Mouse (Mus musculus): ENCODE results near the gene Cntrob. TPM values are rescaled to one million over a fixed set of nuclear protein-coding genes. Genes with fewer than 3 reads are reported as not detected.
"Not testable (repeated sequence)": the region's sequence is repeated elsewhere in the genome, so short reads cannot be mapped to it uniquely, and the experiment has no call there.

Gene Cntrob
- polyA plus RNA-seq, 1 experiment from 2014 or later = 7.0 TPM

DNA sequence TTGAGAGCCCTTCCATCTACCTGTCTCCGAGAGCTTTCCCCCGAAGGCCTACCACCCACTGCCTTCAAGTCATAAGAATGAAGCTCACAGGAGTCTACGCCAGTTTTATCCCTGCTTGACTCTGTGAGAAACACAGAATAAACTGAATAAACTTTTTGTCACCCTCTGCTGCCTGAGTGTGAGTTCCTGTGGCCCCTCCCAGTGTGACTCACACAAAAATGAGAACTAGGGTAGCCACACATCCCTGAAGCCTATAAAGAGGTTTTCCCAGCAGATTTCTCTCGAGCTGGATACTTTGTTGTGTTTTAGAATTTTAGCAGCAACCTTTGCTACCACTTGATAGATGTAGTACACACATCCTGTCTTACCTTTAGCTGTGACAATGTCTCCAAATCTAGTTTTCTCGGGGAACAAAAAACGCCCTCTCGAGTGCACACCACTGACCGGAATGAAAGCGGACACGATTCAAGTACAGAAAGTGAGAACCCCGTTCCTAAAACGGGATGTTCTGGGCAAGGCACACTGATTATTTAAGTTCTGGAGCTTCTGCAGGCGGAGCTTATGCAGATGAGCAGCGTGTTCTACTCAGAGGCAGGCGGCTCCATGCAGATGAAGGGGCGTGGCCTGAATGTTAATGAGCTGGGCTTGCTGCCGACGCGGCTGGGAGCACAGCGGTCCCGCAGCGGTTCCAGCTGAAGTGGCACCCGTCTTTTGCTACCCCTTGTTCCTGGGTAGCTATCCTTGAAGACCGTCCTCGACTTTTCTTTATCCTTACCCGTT lies 2.2 kb upstream of the Cntrob start, which contains the start of gene Kcnab3:
Kcnab3 (plus strand) TSS at position 631 of the 780 bp plus-strand sequence.
- H3K9me3 ChIP-seq (replicated peaks) = no peaks in the 10 kb centered on the region
- H3K36me3 ChIP-seq (replicated peaks) = 0 out of 2 replicates have a peak, but pooled peaks cover 4% of the 10 kb centered on the region
- H3K9ac ChIP-seq = peak within 1 kb of the TSS; percentile 45
- H3K4me2 ChIP-seq = peak within 1 kb of the TSS; percentile 92
- H3K27ac ChIP-seq (replicated peaks) = peak within 1 kb of the TSS; percentile 51
- peak within 1 kb of the TSS; percentile 80 for H3K4me3 ChIP-seq (replicated peaks)
- peaks cover 48% of the 10 kb centered on the region for H3K27me3 ChIP-seq
- peaks cover 50% of the 10 kb centered on the region for H3K4me1 ChIP-seq (replicated peaks)
- peak; percentile 45 for ATAC-seq (ENCODE audit: insufficient read depth)
- 9% methylated on average over 26 of the region's 26 CpGs for WGBS (ENCODE audit: insufficient replicate concordance)

DNA sequence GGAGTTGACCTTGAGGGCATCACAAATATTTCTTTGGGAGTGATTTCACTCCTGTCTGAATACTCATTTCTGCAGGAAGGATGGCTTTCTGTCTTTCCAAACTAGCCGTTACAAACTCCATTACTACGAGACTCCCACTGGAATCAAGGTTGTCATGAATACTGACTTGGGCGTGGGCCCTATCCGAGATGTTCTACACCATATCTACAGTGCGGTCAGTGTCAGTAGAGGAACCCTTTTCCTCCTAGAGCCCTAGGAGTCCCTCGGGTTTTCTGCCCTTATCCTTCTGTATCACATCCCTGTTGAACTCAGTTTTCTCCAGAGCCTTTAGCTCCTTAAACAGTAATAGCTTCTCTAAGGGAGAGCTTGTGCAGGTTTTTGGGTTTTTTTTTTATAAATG lies 1.2 kb upstream of the Cntrob start:
- Histone ChIP-seq H3K9me3 (replicated peaks) (no peaks in the 10 kb centered on the region), H3K27me3 (peaks cover 37% of the 10 kb centered on the region), H3K27ac (replicated peaks) (peak overlapping the region; percentile 51; the same call in 1 of the 2 replicates), H3K4me2 (peak overlapping the region; percentile 92), H3K9ac (peak overlapping the region; percentile 77), H3K4me3 (replicated peaks) (peak overlapping the region; percentile 80), H3K36me3 (replicated peaks) (peaks cover 9% of the 10 kb centered on the region), H3K4me1 (replicated peaks) (peaks cover 50% of the 10 kb centered on the region)
- 58% methylated on average over 6 of the region's 6 CpGs for WGBS (ENCODE audit: insufficient replicate concordance)
- no peak for ATAC-seq (ENCODE audit: insufficient read depth)

- no peaks in the 10 kb centered on the region for H3K9me3 ChIP-seq (replicated peaks)
- peak overlapping the region; percentile 88 for H3K9ac ChIP-seq
- H3K36me3 ChIP-seq (replicated peaks) = peaks cover 26% of the 10 kb centered on the region
- peaks cover 50% of the 10 kb centered on the region for H3K4me1 ChIP-seq (replicated peaks)
- no peak for ATAC-seq (ENCODE audit: insufficient read depth)
- H3K4me2 ChIP-seq = peak overlapping the region; percentile 92
- H3K27me3 ChIP-seq = peaks cover 18% of the 10 kb centered on the region
- H3K27ac ChIP-seq (replicated peaks) = peak overlapping the region; percentile 85
- WGBS (ENCODE audit: insufficient replicate concordance) = 28% methylated on average over 18 of the region's 18 CpGs
- H3K4me3 ChIP-seq (replicated peaks) = peak overlapping the region; percentile 80
Measured at GRCm38 (mm10) chr11:69322693-69323471, 693 bp downstream of the Cntrob start.

GRCm38 (mm10) chr11:69322010-69322409 lies 1.6 kb downstream of the Cntrob start:
- no peak for ATAC-seq (ENCODE audit: insufficient read depth)
- 73% methylated on average over 6 of the region's 6 CpGs for WGBS (ENCODE audit: insufficient replicate concordance)
- peak overlapping the region; percentile 92 for H3K4me2 ChIP-seq
- peaks cover 30% of the 10 kb centered on the region for H3K36me3 ChIP-seq (replicated peaks)
- no peaks in the 10 kb centered on the region for H3K9me3 ChIP-seq (replicated peaks)
- H3K9ac ChIP-seq = peak overlapping the region; percentile 88
- H3K4me1 ChIP-seq (replicated peaks) = peaks cover 48% of the 10 kb centered on the region
- no peak overlapping the region for H3K27ac ChIP-seq (replicated peaks)
- H3K27me3 ChIP-seq = peaks cover 9% of the 10 kb centered on the region
- peak overlapping the region; percentile 80; the same call in 1 of the 2 replicates for H3K4me3 ChIP-seq (replicated peaks)

DNA sequence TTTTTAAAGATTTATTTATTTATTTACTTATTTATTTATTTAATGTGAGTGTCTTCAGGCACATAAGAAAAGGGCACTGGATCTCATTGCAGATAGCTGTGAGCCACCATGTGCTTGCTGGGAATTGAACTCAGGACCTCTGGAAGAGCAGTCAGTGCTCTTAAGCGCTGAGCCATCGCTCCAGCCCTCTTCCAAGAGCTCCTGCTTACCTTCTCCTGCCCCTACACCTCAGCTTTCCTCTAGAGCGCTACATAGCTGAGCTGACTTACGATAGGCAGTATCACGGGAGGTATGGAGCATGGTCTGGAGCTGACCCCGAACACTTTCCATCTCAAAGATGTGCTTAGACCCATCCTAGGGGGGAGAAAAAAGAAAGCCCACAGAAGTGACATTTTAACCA lies 2.0 kb downstream of the Cntrob start:
- peaks cover 34% of the 10 kb centered on the region for H3K36me3 ChIP-seq (replicated peaks)
- WGBS (ENCODE audit: insufficient replicate concordance) = 89% methylated on average over 6 of the region's 6 CpGs
- no peak for ATAC-seq (ENCODE audit: insufficient read depth)
- H3K9me3 ChIP-seq (replicated peaks) = no peaks in the 10 kb centered on the region
- no peak overlapping the region for H3K4me3 ChIP-seq (replicated peaks)
- peaks cover 5% of the 10 kb centered on the region for H3K27me3 ChIP-seq
- H3K4me1 ChIP-seq (replicated peaks) = peaks cover 44% of the 10 kb centered on the region
- H3K9ac ChIP-seq = peak overlapping the region; percentile 88; the same call in 1 of the 2 replicates
- no peak overlapping the region for H3K27ac ChIP-seq (replicated peaks)
- H3K4me2 ChIP-seq = peak overlapping the region; percentile 92

GRCm38 (mm10) chr11:69318000-69318399 lies 5.6 kb downstream of the Cntrob start:
- peaks cover 18% of the 10 kb centered on the region for H3K4me1 ChIP-seq (replicated peaks)
- not testable (repeated sequence) for H3K9ac ChIP-seq; H3K9me3 ChIP-seq (replicated peaks); H3K27me3 ChIP-seq; H3K4me3 ChIP-seq (replicated peaks); ATAC-seq (ENCODE audit: insufficient read depth); H3K4me2 ChIP-seq; H3K27ac ChIP-seq (replicated peaks)
- 75% methylated on average over 3 of the region's 3 CpGs for WGBS (ENCODE audit: insufficient replicate concordance)
- peaks cover 52% of the 10 kb centered on the region for H3K36me3 ChIP-seq (replicated peaks)

- no peak overlapping the region for H3K4me2 ChIP-seq
- no peak overlapping the region for H3K27ac ChIP-seq (replicated peaks)
- 86% methylated on average over 6 of the region's 6 CpGs for WGBS (ENCODE audit: insufficient replicate concordance)
- H3K27me3 ChIP-seq = no peaks in the 10 kb centered on the region
- H3K9me3 ChIP-seq (replicated peaks) = no peaks in the 10 kb centered on the region
- H3K9ac ChIP-seq = no peak overlapping the region
- H3K4me1 ChIP-seq (replicated peaks) = 0 out of 2 replicates have a peak, but pooled peaks cover 3% of the 10 kb centered on the region
- no peak for ATAC-seq (ENCODE audit: insufficient read depth)
- H3K4me3 ChIP-seq (replicated peaks) = no peak overlapping the region
- H3K36me3 ChIP-seq (replicated peaks) = peaks cover 58% of the 10 kb centered on the region
Measured at GRCm38 (mm10) chr11:69316361-69316760, 7.2 kb downstream of the Cntrob start.

DNA sequence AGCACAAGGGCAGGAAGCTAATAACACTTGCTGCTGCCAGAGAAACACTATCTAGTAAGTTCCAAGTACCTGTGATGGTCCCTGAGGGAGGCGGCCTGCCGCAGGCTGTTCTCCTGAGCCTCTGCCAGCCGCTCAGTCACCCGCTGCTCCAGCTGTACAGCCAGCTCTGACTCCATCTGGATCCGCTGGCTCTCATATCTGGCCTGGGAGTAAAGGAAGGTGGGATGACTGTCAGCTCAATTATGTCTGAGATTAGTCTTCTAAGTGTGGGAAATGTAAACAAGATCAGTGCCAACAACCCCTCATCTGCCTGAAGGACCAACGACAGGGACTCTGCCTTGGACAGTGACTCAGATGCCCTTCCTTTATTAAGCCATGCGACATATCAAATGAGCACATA lies 12.3 kb downstream of the Cntrob start:
- H3K9me3 ChIP-seq (replicated peaks) = no peaks in the 10 kb centered on the region
- H3K27me3 ChIP-seq = no peaks in the 10 kb centered on the region
- H3K4me3 ChIP-seq (replicated peaks) = no peak overlapping the region
- H3K27ac ChIP-seq (replicated peaks) = no peak overlapping the region
- 0 out of 2 replicates have a peak, but pooled peaks cover under 1% of the 10 kb centered on the region for H3K4me1 ChIP-seq (replicated peaks)
- no peak overlapping the region for H3K4me2 ChIP-seq
- peaks cover 69% of the 10 kb centered on the region for H3K36me3 ChIP-seq (replicated peaks)
- no peak overlapping the region for H3K9ac ChIP-seq
- no peak for ATAC-seq (ENCODE audit: insufficient read depth)
- WGBS (ENCODE audit: insufficient replicate concordance) = 88% methylated on average over 7 of the region's 7 CpGs

DNA sequence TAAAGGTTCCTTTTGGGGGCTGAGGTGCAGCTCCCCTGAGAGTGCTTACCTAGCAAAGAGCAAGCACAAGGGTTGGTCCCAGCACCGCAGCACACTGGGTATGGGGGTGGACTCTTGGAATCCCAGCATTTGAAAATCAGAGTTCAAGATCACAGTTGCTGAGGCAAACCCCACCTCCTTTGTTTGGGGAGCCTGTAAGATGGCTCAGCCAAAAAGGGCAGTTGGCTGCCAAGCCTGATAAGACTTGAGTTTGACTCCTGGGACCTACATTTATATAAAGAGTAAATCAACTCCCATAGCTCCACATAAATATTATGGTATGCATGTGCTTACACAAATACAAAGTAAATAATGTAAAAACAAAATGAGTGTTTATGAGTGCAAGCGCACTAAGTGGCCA lies 17.5 kb downstream of the Cntrob start:
- Histone ChIP-seq H3K9me3 (replicated peaks) (no peaks in the 10 kb centered on the region), H3K9ac (no peak overlapping the region), H3K4me2 (no peak overlapping the region), H3K4me3 (replicated peaks) (no peak overlapping the region), H3K4me1 (replicated peaks) (no peaks in the 10 kb centered on the region), H3K36me3 (replicated peaks) (peaks cover 58% of the 10 kb centered on the region), H3K27me3 (no peaks in the 10 kb centered on the region), H3K27ac (replicated peaks) (no peak overlapping the region)
- WGBS (ENCODE audit: insufficient replicate concordance) = 64% methylated on average over 2 of the region's 2 CpGs
- no peak for ATAC-seq (ENCODE audit: insufficient read depth)

GRCm38 (mm10) chr11:69305291-69305690 lies 18.3 kb downstream of the Cntrob start:
- Histone ChIP-seq H3K36me3 (replicated peaks) (peaks cover 51% of the 10 kb centered on the region), H3K27me3 (no peaks in the 10 kb centered on the region), H3K4me3 (replicated peaks) (no peak overlapping the region), H3K4me2 (no peak overlapping the region), H3K9me3 (replicated peaks) (no peaks in the 10 kb centered on the region), H3K27ac (replicated peaks) (no peak overlapping the region), H3K4me1 (replicated peaks) (no peaks in the 10 kb centered on the region), H3K9ac (no peak overlapping the region)
- 84% methylated on average over 9 of the region's 9 CpGs for WGBS (ENCODE audit: insufficient replicate concordance)
- ATAC-seq (ENCODE audit: insufficient read depth) = no peak

DNA sequence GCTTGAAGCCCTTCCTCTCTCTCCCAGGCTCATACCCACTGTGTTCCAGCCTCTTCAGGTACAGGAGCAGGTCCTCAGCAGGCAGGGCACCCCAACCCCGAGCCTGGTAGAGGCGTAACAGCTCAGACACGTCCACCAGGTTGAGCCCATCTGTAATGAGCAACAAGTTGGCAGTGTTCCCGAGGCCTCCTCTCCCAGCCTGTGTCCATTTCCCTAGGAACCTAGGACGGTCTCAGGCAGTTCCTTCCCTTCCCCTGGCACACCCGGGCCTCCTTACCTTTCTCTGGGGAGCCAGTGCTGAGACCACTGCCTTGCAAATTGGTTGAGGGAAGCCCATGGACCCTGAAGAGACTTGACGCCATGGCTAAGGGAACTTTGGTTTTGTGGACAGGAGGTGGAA lies 20.8 kb downstream of the Cntrob start:
- no peak overlapping the region for H3K9ac ChIP-seq
- no peak overlapping the region for H3K4me2 ChIP-seq
- no peak overlapping the region for H3K4me3 ChIP-seq (replicated peaks)
- peaks cover 35% of the 10 kb centered on the region for H3K36me3 ChIP-seq (replicated peaks)
- no peak overlapping the region for H3K27ac ChIP-seq (replicated peaks)
- H3K9me3 ChIP-seq (replicated peaks) = no peaks in the 10 kb centered on the region
- WGBS (ENCODE audit: insufficient replicate concordance) = 62% methylated on average over 7 of the region's 7 CpGs
- ATAC-seq (ENCODE audit: insufficient read depth) = no peak
- H3K27me3 ChIP-seq = no peaks in the 10 kb centered on the region
- H3K4me1 ChIP-seq (replicated peaks) = no peaks in the 10 kb centered on the region

Measured in liver, embryonic 15.5 days (tissue).